Mouse (Mus musculus) cerebellum, adult 8-10 months (tissue): ENCODE data around the gene Paf1.
"Not testable (repeated sequence)": the region's sequence is repeated elsewhere in the genome, so short reads cannot be mapped to it uniquely, and the experiment has no call there.

Experiments used
- DNase-seq: peaks from one replicate; pipeline ENCODE4 v3.0.0; 2022

The Paf1 gene

DNA sequence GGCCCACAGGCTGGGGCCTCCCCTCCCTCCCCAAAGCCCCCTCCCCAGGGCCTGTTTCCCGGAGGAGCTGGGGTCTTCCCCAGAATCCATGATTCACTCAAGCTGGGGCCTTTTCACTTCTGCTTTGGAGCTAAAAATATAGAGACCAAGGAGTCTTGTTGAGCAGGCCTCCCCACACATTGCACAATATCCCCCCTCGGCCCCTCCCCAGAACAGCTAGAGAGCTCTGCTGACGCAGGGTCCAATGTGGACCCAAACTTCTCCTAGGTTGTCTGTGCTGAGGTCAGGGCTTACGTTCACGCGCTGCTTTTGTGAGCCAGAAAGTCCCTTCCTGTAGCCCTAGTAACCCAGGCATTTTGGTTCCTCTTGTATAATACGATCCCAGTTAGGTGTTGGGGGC lies 6.7 kb upstream of the Paf1 start:
- DNase-seq, result no peak

DNA sequence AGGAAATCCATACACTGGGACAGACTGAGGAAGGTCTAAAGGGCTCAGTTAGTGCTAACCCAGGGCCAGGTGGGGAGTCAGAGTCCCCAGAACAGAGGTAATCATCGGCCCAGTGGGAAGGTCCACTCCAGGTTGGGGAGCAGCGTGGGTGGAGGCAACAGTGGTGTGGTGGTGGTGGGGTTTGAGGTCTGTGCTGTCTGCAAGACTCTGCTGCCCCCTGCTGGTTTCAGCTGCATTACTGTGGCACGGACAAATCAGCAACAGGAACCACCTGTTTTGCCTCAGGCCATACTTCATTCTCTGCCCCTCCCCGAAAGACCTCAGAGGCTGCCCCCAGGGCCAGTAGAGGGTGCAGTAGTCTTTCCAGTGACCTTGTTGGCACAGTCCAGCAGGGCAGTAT lies 6.3 kb upstream of the Paf1 start:
- peak; percentile 64 for DNase-seq

DNA sequence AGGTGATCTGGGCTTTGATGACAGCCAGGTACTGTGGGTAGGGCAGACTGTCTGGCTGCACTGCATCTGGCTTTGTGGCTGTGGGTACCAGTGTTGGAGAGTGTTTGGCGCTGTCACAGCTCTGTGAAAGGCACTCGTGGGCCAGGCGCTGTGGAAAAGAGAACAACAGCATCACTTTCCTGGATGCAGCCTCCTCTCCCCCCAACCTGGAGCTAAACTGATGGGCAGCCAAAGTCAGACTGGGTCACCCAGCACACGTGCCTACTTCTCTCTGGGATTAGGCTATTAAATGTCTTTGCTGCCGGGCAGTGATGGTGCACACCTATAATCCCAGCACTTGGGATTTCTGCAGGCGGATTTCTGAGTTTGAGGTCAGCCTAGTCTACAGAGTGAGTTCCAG lies 5.9 kb upstream of the Paf1 start:
- DNase-seq, result not testable (repeated sequence)

DNA sequence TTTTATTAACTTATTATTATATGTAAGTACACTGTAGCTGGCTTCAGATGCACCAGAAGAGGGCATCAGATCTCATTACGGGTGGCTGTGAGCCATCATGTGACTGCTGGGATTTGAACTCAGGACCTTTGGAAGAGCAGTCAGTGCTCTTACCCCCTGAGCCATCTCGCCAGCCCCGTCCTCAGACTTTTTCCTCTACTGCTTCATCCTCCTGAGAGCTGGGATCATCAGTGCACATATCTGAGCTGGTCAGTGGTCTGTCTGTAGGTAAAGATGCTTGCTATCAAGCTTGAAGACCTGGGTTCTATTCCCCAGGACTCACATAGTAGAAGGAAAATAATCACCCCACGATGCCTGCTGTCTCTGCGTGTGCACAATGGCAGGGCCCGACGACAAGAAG lies 5.4 kb upstream of the Paf1 start:
- not testable (repeated sequence) for DNase-seq

DNA sequence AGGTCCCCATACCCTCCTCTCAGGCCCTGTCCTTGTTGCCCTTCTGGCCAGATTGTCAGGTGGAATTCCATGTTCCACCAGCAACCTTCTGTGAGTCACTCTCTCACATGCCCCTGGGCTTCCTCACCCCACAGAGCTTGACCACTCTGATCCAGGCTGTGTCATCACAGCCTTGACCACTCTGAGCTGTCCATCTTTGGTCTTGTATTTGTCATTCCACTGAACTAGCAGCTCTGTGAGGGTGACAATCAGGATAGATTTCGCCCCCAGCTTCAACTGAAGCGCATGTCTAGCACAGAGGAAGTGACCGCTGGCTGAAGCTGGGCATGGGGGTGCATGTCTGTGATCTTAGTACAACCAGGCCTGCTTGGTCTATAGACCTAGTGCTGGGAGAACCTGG lies 2.4 kb upstream of the Paf1 start:
- DNase-seq, result no peak

DNA sequence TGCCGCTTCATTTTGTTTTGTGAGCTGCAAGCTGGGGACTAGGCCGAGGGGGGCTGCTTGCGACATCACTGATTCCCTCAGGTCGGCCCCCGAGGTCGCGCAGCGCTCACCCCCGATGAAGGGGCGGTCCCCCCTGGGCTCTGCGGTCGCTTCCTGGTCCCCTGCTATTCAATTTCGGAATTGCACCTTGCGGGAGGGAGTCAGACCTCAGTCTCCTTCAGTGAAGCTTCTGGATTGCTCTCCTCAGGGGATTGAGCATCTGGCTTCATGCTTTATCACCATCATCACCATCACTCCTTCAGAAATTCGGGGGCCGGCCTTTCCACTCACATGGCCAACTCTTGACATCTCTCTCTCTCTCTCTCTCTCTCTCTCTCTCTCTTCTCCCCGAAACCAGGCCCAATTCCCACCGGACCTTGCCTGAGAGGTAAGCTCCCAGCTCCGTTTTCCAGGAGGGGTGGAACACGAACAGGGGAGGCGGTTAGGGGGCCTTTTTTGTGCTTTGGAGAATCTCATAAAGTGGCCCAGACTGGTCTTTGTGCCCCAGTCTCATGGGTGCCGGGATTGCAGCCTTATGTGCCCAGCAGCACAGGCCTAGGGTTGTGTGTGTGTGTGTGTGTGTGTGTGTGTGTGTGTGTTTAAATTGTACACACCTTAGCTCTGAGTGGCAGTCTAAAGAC lies 661 bp downstream of the Paf1 start:
- no peak for DNase-seq

DNA sequence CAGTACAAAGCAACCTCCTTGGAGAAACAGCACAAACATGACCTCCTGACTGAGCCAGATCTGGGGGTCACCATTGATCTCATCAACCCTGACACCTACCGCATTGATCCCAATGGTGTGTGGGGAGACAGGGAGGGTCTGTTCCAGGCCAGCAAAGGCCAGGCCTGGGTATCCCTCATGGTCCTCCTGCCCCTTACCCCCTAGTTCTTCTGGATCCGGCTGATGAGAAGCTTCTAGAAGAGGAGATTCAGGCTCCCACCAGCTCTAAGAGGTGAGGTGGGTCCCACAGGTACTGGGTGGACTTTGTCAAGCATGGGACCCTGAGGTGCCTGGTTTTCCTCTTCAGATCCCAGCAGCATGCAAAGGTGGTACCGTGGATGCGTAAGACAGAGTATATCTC lies 2.7 kb downstream of the Paf1 start:
- no peak for DNase-seq

DNA sequence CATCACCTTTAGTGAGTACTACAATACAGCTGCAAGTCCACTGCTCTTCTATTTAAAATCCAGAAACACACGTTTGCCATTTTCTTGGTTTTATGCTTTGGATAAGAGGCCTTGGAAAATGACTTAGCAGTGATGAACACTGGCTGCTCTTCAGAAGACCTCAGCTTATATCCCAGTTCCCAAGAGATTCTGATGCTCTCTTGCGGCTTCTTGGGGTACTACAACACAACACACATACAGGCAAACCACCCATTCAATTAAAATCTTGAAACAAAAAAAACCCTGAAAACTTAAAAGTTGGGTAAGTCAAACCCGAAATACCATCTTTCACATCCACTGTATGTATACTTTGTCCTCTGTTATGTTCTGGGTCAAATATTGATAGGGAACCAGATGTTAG lies 5.2 kb downstream of the Paf1 start:
- no peak for DNase-seq

DNA sequence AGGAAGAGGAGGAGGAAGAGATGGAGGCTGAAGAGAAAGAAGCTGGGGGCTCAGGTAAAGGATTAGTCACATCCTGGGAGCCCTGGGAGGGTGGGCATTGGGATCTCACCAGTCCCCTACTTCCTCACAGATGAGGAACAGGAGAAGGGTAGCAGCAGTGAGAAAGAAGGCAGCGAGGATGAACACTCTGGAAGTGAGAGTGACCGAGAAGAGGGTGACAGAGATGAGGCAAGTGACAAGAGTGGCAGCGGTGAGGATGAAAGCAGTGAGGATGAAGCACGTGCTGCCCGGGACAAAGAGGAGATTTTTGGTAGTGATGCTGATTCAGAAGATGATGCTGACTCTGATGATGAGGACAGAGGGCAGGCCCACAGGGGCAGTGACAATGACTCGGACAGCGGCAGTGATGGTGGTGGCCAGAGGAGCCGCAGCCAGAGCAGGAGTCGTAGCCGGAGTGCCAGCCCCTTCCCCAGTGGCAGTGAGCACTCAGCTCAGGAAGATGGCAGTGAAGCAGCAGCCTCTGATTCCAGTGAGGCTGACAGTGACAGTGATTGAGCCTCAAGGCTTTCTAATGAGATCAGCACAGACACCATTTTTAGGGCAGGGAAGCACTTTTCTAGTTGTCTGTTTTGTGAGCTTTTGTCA lies 6.1 kb downstream of the Paf1 start:
- no peak for DNase-seq

DNA sequence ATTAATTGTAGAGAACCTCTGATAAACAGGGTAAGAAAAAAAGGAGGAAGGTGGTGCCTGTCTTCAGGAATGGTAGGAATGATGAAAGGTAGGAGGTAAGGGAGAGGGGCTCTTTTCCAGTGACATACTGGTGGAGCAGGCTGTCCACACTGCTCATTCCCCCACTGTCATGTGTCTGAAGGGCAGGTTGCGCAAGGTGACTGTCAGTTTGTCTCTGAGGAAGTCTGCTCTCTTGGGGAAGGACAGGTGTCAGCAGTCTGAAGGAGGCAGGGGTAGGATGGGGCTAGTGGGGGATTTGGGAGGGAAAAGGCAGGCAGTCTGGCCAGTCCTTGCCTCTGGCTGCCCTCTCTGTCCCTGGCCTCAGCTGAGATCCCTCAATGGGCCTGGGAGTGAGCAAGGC lies 8.3 kb downstream of the Paf1 start:
- DNase-seq, result no peak

DNA sequence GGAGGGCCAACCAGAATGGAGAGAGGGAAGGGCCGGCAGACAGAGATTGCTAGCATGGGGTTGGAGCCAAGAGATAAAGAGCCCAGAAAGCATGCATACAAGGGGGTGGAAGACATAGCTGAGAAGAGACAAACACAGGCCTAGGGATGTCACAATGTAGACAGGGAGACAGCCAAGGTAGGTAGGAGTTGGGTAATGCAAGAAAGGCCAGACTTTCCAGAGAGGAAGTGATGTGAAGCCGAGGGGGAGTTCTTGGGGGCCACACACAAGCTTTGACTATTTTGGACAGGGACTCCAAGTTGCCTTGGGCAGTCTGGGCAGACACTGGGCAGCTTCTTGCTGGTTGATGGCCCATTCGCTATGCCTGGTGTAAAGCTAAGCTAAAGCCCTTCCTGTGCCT lies 9.2 kb downstream of the Paf1 start:
- DNase-seq, result no peak

DNA sequence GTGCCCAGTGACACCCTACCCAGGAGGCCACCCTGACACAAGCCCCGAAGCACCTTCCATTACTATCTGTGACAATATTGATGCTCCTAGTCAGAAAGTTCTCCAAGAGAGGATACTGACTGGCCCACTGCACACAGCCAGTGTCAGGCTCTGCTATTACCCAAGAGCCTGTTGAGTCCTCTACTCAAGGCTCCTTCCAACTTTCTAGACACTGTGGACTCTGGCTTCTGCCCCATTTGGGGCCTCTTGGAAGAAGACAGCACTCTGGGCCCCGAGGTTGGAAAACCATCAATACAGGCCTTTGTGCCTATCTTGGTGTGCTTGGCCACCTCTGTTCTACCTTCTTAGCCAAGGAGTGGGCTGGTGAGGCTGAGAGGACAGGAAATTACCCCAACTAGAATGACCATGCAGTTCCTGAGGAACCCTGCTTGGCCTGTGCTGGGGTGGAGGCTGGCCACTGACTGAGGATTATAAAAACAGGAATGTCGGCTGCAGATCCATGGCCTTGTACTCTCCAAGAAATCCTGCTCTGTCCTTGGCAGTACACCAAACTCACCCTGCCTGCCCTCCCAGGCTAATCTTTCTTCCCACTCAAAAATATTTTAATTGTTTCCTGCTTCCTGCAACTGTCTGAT lies 18.2 kb downstream of the Paf1 start:
- DNase-seq, result no peak

DNA sequence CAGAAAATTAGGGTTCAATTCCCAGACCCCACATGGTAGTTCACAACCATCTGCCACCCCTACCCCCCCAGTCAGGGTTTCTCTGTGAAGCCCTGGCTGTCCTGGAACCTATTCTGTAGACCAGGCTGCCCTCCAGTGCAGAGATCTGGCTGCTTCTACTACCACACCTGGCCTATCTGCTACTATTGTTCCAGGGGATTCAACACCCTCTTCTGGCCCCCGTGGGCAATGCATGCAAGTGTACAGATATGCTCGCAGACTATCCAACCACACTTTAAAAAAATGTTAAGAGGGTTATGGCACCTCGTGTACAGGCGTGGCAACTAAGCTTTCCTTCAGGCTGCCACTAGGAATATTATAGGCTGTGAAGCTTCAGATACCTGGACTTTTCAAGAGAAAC lies 20.1 kb downstream of the Paf1 start:
- DNase-seq, result no peak

DNA sequence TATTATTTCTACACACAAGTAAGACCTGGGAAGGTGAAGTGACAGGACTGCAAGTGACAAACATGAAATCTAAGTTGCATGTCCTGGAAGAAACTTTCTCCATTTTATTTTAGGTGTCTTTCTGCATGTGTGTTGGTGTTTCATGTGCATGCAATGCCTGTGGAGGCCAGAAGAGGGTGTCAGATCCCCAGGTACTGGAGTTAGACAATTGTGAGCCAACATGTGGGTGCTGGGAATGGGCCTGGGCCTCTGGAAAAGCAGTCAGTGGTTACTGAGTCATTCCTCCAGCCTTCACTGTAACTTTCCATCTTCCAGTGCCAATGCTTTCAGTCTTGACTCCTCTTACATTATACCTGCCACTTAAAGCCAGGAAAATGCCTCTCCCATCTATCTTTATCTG lies 24.6 kb downstream of the Paf1 start:
- no peak for DNase-seq

DNA sequence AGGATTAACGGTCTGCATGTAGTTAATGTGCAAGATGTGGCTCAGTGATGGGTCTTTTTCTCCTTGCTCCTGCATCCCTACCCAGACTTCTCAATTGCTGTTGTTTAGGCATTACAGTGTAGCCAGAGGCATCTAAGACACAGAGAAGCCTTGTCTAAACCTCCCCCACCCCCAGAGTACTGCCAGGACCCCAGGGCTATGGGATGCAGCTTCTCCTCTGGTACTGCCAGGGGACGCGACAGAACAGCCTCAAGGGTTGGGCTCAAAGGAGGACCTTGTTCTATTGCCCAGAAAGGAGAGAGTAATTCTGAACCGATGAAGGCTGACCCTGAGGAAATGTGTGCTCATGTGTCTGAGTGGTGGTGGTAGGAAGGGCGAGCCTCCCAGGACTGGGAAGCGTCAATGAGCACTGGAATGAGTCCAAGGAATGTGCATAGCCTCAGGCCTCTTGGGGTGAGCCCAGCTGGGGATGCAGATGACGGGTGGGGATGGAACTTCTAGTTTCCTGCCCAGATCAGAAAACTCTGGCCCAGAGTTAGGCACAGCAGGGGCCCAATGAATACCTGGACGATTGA lies 25.4 kb downstream of the Paf1 start:
- no peak for DNase-seq

DNA sequence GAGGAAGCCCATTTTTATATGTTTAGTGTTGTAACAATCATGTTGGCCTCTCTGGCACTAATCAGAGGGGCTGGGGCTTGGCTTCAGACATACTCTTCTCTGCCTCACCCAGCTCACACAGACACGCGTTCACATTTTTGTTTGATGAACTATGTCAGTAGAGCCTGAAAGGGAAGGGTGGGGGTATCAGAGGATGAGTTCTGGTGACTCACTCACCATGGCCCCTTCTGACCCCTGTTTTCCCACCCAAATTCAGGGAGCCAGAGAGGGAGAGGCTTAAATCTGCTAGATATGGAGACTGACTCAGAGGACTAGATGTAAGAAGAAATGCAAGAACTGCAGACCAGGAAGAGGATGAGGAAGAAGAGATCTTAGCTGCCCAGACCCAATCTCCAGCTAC lies 26.7 kb downstream of the Paf1 start:
- no peak for DNase-seq

DNA sequence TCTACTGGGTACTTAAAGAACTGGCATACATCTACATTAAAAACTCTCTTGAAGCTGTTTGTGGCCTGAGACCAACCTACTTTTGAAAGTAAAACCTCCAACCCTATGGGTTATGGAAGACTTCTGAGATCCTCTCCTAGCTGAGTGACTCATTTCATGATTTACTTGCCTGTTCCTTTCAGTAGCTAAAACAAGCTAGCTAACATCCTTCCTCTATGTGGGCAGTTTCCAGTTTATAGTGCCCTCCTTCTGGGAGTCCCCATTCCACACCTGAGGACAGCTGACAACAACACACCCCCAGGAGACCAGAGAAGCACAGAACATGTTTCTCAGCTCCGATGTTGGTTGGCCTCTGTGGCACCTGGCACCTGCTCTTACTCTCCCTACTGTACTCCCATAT lies 30.3 kb downstream of the Paf1 start:
- no peak for DNase-seq

DNA sequence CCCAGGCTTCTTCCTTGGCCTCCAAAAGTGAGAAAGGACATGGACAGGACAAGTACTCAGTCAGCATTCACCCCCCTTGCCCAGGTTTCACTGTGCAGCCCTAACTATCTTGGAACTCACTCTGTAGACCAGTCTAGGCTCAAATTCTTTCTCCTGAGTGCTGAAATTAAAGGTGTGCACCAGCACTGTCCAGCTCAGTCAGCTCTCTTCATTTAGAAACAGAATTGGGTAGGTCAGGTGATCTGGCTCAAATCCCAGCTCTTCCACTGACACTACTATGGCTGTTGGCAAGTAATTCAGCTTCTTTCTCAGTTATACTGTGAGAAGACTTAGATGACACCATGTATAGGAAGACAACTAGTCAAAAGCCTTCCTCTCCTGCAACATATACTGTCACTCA lies 35.0 kb downstream of the Paf1 start:
- DNase-seq, result no peak

DNA sequence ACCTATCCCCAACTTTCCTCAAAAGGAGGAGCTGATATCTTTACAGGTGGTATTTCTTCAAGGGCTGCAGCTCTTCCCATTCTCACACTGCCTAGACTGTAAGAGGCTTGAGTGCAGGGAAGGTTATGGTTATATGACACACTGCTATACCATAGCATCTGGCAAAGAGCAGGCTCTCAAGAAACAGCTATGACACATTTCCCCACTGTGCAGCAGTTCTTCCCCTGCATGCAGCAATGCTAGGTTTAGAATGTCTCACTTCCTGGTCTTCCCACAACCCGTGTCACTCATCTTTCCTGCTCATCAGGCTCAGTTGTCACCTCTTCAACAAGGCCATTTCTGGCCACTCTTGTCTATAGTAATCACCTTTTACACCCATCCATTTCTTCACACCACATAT lies 37.8 kb downstream of the Paf1 start:
- DNase-seq, result no peak

DNA sequence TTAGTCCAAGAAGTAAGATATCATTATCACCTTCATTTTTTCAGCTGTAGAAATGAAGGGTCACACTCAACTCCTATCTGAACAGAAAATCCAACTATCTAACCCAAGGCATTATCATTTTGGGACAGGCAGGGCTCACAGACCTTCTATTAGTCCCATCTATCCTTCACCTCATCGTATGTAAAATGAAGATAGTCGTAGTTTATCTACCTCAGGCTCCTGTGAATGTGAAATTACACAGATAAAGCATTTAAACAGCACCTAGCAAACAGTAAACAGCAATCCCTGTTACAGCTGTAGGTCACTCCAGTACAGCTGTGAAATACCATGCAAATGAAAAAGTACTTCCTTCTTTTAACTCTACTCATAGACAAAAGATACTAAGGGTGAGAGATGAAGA lies 39.5 kb downstream of the Paf1 start:
- DNase-seq, result no peak

DNA sequence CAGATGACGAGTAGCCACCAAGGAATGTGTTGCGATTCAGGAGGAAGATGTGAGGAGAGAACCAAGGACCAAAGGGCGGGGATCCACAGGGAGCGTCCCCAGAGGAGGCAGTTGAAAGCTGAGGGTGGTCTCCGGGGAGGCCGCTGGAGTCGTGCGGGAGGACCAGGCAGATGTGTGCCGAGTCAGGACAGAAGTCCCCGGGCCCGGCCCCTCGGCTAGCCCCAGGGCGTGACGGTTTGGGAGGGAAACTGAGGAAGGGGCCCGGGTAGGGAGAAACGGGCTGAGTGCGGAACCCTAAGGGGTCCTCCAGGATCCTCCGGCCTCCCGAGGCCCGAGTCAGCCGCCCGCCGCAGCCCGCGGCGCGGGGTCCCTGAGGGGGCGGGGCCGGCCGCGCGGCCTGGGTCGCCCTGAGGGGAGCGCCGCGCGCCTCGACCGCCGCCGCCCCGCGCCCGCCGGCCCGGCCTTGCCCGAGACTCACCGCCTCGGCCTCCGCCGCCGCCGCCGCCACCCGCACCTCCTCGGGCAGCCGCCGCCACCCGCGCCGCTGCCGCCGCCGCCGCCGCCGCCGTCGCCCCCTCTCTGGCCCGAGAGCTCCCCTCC lies 43.0 kb downstream of the Paf1 start:
- peak; percentile 52 for DNase-seq

DNA sequence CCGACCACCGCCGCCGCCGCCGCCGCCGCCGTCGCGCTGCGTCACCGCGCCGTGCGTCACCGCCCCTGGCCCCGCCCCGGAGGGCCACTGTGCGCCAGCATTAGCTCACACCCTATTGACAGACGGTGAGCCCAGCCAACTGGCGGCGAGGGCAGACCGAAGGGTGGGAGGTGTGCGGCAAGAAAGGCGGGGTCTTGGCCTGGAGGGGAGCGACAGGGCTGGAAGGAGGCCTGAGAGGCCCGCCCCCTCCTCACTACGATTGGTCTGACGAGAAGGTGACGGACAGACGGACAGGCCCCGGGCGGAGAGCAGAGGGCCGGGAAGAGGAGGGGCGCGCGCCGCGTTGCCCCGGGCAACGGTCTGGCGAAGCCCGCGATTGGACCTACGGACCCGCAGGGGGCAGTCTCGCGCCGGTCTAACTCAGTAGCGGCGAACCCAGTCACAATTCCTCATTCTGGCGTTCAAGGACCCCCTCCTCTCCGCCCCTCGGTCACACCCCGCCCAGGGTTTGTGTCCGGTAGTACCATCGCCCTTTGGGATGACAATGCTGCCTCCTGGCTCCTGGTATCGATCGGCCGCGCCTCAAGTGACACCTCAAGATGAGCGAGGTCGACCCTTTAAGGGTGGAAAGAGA lies 43.6 kb downstream of the Paf1 start:
- peak; percentile 100 for DNase-seq

DNA sequence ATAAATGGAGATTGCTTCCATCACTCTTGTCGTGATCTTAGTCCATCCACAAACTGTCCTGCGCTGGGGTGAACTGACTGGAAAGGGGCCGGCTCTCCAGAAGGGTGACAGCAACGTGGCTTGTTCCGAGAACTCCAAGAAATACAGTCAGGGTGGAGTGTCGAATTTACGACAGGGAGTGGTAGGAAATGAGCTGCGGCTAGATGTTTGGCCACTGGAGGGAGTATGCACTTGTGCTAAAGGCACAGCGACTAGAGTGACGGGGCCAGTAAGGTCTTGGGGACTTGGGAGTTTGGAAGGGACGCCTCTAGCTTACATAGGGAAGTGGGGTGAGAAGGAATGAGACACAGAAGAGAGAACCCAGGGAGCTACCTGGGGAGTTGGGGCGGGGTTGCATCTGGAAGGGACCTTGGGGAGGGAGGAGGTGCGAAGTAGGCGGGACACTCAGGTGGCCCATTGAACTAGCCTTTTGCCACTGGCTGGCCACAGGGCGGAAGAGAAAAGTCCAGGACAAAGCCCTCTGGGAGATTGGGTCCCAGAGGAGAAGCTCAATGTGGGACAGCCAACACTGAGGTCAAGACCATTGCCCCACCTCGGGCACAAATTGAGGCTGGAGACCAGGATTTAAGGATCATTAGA lies 44.3 kb downstream of the Paf1 start, which contains the start of gene Gmfg:
Gene Gmfg (plus strand): TSS at position 516 of the 639 bp plus-strand sequence.
- peak; percentile 74 for DNase-seq
